Mouse (Mus musculus) gastrocnemius, postnatal 10 days (tissue): ENCODE measurements around the gene Il12rb1. TPM values are rescaled to one million over a fixed set of nuclear protein-coding genes. Genes with fewer than 3 reads are reported as not detected.

Experiments used
- DNase-seq: peaks from one replicate; pipeline ENCODE4 v3.0.0; 2021; ENCODE audit warnings: mixed read lengths
- total RNA-seq, 2 experiments: library from RNA; stranded (reverse); gene quantifications; 2 replicates each; pipeline ENCODE4 v1.2.3; 2021

The Il12rb1 gene
- total RNA-seq, 2 experiments from 2014 or later, result 0.16 to 0.23 TPM

GRCm38 (mm10) chr8:70774740-70775139 is 33.5 kb upstream of the Il12rb1 start:
- peak; percentile 25 for DNase-seq

- no peak for DNase-seq
Measured at GRCm38 (mm10) chr8:70775227-70775626, 33.0 kb upstream of the Il12rb1 start.

- DNase-seq, result peak; percentile 16
Measured at GRCm38 (mm10) chr8:70775851-70776495, 32.3 kb upstream of the Il12rb1 start.

- peak; percentile 99 for DNase-seq
Measured at GRCm38 (mm10) chr8:70776496-70777444, 31.5 kb upstream of the Il12rb1 start, which contains the start of gene Pik3r2. Gene Pik3r2 (minus strand): TSS chr8:70776713.

GRCm38 (mm10) chr8:70780093-70780492 is 28.2 kb upstream of the Il12rb1 start:
- no peak for DNase-seq

- DNase-seq, result no peak
Measured at GRCm38 (mm10) chr8:70786291-70787050, 21.8 kb upstream of the Il12rb1 start.

GRCm38 (mm10) chr8:70787051-70787445 is 21.2 kb upstream of the Il12rb1 start:
- no peak for DNase-seq

- DNase-seq, result no peak
Measured at GRCm38 (mm10) chr8:70787941-70788667, 20.1 kb upstream of the Il12rb1 start.

- no peak for DNase-seq
Measured at GRCm38 (mm10) chr8:70789046-70789445, 19.2 kb upstream of the Il12rb1 start.

GRCm38 (mm10) chr8:70790846-70791245 is 17.4 kb upstream of the Il12rb1 start:
- no peak for DNase-seq

GRCm38 (mm10) chr8:70791294-70791701 is 17.0 kb upstream of the Il12rb1 start:
- no peak for DNase-seq

- peak; percentile 98 for DNase-seq
Measured at GRCm38 (mm10) chr8:70791975-70792691, 16.1 kb upstream of the Il12rb1 start.

GRCm38 (mm10) chr8:70792700-70793099 is 15.5 kb upstream of the Il12rb1 start:
- no peak for DNase-seq

GRCm38 (mm10) chr8:70794215-70794614 is 14.0 kb upstream of the Il12rb1 start:
- DNase-seq, result no peak

- DNase-seq, result no peak
Measured at GRCm38 (mm10) chr8:70795370-70795769, 12.9 kb upstream of the Il12rb1 start.

- peak; percentile 73 for DNase-seq
Measured at GRCm38 (mm10) chr8:70796403-70797080, 11.7 kb upstream of the Il12rb1 start.

- peak; percentile 78 for DNase-seq
Measured at GRCm38 (mm10) chr8:70797081-70798070, 10.9 kb upstream of the Il12rb1 start.

- DNase-seq, result no peak
Measured at GRCm38 (mm10) chr8:70798281-70798680, 10.0 kb upstream of the Il12rb1 start.

- DNase-seq, result no peak
Measured at GRCm38 (mm10) chr8:70800648-70801047, 7.6 kb upstream of the Il12rb1 start.
